Mouse (Mus musculus) urinary bladder, adult 2 months (tissue): ENCODE results near the gene Lrrc8b. TPM values are rescaled to one million over a fixed set of nuclear protein-coding genes. Genes with fewer than 3 reads are reported as not detected.

Experiments used
- DNase-seq: peaks from one replicate; pipeline ENCODE4 v3.0.0; 2022; ENCODE audit warnings: low spot score
- polyA plus RNA-seq: library from polyadenylated mRNA; depleted of rRNA; stranded (reverse); fragments of >200 nt; gene quantifications from 2 replicates; pipeline ENCODE4 v1.2.3, GENCODE M21; 2012; rRNA removed

The Lrrc8b gene
- polyA plus RNA-seq, 1 experiment = 2.8 TPM

DNA sequence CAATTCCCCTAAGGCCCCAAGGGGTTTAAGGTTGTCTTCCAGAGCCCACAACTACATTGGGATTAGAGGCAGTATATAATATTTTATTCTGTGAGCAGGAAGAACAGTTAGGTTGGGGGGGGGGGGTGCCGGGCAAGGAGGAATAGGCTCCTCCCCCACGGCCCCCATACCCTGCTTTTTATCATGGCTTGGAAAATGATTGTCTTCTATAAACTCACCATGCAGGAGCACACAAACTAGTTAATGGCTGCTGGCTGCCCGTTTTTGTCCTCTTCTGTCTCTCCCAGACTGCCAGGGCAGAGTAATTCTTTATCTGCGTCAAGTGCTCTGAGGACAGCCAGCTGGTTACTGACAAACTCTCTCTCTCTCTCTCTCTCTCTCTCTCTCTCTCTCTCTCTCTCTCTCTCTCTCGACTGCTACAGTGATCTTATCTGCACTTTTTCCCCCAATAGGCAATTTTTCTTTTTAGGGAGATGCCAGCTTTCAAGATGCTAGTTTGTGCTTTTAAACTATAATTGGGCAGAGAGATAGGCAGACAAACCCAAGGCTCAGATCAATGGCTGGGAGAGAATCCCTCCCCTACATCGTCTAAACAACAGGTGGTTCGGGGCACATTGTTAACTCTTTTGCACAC lies 102.5 kb downstream of the Lrrc8b start:
- no peak for DNase-seq

DNA sequence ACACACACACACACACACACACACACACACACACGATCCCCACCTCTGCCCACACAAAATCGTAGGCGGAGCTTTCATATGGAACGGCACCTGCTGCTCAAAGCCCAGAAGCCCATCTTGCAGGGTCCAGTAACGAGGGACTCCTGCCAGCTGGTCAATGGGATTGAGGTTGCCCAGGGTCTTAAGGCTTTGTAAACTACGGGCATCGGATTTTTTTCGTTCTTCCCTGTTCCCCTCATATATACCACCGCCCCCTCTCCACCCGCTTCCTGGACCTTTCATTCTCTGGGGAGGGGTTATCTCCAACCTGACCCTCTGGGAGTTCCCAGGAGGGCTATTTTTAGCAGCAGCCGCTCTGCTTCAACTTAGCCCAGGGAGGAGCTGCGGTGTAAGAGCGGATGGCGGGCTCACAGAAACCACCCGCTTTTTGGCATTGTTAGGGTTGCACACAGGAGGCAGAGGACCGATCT lies 103.1 kb downstream of the Lrrc8b start:
- DNase-seq = no peak

DNA sequence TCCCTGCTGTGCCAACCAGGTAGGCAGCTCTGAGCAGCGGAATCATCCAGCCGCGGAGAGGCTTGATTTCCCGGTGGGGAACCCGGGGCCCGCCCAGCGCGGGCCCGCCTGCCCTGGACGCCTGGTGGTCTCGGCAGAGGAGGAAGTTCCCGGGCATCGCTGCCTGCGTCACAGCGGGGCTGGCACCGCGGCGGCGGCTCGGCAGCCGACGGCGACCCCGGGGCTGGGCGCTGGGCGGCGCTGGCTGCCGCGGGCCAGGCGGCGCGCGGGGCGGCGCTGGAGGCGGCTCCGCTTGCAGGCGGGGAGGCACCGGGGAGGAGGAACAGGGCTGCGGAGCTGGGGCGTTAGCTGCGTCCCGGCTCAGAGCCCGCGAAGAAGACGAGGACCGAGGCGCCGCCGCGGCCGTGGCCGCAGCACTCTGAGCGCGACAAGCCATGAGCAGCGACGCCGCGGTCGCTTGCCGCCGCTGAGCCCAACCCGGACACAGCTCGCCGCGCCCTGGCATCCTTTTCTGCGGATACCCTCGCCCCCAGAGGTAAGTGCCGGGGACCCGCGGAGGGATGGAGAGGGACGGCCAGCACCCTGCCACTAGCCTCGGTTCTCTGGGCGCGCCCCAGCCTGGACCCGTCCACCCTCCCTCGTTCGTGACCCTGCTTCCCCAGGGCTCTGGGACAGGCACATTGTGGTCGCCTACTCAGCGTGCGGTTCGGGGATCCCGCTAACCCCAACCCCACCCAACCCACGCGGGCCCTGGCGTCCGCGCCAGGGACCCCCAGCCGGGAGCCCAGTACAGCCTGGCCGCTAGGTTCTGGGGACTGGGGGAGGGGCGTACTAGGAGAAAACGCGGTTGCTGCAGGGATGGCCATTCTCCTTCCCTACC lies 103.8 kb downstream of the Lrrc8b start, which contains the start of gene Lrrc8c:
Gene Lrrc8c (plus strand): TSS at position 293 of the 880 bp plus-strand sequence.
- DNase-seq = peak; percentile 73

DNA sequence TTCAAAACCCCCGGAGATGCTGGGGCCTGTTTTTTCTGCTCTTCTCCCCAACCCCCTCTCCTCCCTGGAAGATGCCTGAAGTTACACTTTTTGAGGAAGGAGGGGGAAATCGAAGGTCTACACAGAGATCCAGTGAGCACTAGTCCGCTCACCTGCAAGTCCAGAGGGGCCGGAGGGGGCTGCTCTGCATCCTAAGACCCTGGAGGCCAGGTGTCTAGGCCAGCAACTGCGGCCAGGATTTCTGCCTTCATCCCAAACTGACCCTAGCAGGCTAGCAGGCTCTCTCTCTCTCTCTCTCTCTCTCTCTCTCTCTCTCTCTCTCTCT lies 104.4 kb downstream of the Lrrc8b start:
- DNase-seq = no peak

DNA sequence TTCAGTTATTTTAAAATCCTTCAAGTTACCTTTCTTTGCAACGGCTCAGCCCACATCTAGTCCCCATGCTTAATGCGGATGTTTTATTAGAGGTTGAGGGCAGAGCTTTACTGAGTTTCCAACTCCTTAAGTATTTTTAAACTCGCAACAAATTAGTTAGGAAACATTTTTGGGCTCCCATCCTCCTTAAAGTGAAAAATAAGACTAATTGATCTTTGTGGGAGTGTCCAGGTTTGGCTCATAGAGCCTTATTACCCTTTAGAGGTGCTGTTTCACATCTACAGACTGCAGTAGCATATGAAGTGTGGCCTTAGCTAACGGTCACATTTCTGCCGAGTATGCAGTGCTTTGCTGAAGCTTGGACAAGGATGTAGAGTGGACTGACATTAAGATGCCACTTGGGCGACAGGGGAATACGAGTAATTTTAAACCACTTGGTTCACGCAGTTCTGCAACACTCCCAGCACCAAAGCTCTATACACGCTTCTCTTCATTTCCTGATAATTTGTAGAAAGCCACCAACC lies 104.9 kb downstream of the Lrrc8b start:
- no peak for DNase-seq

DNA sequence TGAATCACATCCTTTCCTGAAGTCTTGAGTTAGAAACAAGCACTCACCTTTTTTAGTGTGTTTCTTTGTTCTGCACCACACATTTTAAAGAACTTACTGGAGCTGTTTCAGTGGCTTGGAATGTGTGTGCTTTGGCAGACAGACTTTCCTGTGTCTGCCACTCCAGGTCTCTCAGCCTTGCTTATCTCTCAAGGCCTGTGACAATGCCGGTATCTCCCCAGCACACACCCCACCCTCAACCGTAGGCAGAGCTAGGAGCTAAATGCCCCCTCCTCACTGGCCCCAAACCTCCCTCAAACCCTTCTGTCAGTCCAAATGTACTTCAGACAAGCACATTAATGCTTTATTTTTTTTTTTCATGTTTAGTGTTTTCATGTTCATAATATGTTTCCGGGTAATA lies 107.9 kb downstream of the Lrrc8b start:
- no peak for DNase-seq

DNA sequence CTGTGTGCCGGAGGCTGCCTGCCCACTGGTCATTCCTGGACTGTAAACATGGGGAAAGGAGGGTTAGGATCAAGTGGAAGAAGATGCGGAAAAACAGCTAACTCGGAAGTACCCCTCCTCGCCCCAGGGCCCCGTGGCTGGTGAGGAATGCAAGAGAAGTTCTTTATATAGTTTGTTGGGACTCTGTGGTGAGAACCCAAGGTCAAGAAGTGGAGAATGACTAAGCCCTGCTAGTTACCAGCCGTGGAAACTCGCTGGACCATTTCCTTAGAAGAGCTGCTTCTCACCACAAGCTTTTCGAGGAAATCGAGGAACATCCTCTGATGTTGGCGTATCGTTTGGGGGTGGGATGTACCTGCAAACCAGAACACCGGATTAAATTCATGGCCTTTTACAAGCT lies 109.4 kb downstream of the Lrrc8b start:
- DNase-seq = no peak

DNA sequence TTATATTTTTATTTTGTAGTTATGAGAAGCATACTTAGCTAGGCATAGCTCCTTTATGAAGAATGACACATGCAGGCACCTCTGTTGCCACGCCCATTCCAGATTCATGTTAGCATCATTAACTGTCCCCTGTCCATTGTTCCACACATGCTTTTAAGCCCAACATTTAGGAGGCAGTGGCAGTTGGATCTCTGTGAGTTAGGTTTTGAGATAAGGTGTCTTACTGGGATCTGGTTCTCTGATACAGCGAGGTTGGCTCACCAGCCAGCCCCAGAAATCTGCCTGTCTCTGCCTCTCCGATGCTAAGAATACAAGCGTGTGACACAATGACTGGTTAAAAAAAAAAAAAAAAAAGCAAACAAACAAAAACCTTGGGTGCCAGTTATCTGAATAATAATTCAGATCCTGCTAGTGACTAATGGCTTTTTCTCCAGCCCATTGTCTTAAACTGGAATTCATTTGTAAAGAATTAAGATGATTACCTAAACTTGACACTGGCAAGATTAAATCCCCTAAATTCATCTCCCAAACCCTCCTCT lies 110.6 kb downstream of the Lrrc8b start:
- no peak for DNase-seq

DNA sequence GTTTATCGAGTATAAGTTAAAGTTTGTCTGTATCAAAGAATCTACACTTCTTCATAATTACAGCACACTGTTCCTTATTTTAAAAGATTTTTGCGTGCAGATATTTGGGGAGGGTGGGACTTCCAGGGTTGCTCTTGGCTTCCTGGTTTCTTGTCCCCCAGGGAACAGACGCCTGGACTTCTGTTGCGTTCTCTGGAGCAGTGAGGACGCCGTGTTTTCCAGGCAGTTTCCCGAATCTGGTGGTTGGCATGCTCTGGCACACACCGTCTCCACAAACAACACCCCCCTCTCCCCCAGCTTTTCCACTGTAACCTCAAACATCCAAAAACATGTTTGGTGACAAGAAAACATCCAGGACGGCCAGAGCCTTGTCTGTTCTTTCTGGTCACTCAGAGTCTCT lies 111.2 kb downstream of the Lrrc8b start:
- DNase-seq = no peak

DNA sequence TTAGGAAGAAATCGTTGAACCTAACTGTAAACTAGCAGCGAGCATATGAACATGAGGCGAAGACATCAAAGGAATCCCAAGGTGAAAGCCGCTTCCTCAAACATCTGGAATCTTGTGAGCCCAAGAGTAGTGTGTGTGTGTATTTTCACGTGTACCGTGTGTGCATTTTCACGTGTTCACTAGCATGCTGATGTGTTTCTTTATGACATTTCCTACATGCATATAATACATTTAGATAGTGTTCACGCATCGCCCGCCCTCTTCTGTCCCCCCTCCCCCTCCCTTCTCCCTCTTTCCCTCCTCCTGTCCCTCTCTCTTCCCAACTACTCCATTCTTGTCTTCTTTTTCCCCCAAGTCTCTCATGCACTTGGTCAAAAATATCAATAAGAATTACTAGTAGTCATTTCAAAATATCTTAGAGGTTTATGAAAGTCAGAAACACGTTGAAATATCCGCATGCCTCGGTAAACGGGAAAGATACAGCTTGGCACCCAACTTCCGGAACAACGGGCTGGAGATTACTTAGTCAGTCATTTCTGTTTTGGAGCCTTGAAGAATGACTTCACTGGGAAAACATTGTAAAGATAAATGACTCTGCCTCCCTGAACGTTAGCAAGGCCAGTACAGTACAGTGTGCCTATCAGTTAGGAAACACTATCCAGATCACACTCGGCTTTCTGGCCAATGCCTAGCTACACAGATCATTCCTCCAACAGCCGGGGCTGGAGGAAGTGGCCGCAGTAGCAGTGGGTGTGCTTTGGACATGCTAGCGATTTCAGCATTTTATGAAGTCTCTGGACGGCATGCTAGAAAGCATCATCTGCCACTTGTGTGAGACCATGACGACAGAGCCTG lies 112.1 kb downstream of the Lrrc8b start:
- DNase-seq = no peak

DNA sequence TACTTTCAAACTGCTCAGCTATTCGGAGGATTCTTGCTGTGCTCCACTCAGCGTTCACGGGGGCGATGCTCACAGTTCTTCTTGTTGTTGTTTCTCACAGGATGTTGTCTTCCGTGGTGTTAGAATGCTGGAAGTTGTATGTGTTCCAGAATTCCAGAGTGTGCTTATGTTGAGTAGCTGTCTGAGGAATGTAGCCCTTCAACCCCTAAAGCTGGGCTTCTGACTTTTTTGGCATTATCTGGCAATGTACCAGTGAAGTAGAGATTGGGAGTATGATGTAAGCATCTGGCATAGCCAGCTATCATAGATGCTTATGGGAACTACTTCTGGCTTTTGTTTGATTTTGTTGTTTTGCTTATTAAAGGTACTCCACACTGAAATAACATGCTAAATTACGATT lies 115.0 kb downstream of the Lrrc8b start:
- DNase-seq = no peak

DNA sequence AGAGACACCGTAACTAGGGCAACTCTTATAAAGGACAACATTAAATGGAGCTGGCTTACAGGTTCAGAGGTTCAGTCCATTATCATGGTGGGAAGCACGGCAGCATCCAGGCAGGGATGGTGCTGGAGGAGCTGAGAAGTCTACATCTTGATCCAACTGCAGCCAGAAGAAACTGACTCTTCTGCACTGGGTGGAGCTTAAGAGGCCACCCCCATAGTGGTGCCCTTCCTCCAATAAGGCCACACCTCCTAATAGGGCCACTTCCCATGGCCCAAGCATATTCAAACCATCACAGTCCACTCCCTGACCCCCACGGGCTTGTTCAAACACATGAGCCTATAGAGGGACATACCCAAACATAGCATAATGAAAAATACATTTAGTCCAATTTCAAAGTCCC lies 119.6 kb downstream of the Lrrc8b start:
- DNase-seq = no peak

DNA sequence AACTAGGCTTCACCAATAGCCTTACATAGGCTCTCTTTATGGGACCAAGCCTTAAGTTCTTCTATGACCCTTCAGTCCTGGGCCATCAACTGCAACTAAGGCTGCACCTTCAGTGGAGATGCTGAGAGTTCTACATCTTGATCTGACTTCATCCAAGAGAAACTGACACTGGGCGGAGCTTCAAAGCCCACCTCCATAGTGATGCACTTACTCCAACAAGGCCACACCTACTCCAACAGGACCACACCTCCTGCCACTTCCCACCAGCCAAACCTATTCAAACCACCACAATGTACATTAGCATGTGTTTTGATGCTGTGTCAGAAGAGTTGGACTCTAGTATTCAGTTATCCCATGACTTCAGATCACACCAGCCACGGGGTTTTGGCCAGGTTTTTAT lies 120.6 kb downstream of the Lrrc8b start:
- no peak for DNase-seq

DNA sequence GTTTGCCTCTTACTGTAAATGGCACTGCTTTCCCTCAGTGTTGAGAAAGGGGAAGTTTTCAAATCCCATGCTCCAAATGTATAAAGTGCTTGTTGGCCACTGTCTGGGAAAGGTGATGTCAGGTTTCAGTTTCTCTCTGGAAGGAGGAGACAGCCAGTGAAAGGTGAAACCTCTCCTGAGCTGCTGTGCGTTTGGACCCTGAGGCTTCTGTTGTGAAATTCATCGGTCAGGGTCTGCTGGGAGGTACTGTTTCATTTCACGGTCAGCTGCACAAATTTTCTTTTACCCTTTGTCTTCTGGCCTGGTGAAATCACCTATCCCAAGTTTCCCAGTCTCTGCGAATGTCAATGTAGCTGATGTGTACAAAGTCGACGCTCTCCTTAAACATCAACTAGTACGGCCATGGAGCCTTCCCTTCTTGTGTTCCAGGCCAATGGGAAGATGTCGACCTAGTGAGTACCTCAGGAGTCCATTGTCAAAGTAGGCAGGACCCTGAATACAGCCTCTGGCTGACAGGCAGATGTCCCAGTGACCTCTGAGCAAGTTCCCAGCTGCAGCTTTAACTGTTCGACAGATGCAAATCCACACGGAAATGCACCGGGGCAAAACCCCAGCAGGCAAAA lies 121.6 kb downstream of the Lrrc8b start:
- no peak for DNase-seq

Other genes starting within 250 kb of the Lrrc8b start
- 1.9 and 3.7 TPM in 2 replicates for gene Gbp10, start 176.2 kb upstream of the Lrrc8b start, polyA plus RNA-seq
- gene Gm43302, start 122.1 kb upstream of the Lrrc8b start, polyA plus RNA-seq = 0.95 and 2.3 TPM in 2 replicates
- gene Gbp6, start 122.1 kb upstream of the Lrrc8b start, polyA plus RNA-seq = 10.8 and 20.1 TPM in 2 replicates
- gene Lrrc8c, start 103.6 kb downstream of the Lrrc8b start, polyA plus RNA-seq = 7.1 and 7.9 TPM in 2 replicates